Mouse (Mus musculus): ENCODE data around the gene Slc26a10. TPM values are rescaled to one million over a fixed set of nuclear protein-coding genes. Genes with fewer than 3 reads are reported as not detected.
A peak's percentile ranks its signal among the peaks of the same experiment; 100 is the strongest.

The Slc26a10 gene
- polyA plus RNA-seq, 1 experiment = 1.3 TPM

DNA sequence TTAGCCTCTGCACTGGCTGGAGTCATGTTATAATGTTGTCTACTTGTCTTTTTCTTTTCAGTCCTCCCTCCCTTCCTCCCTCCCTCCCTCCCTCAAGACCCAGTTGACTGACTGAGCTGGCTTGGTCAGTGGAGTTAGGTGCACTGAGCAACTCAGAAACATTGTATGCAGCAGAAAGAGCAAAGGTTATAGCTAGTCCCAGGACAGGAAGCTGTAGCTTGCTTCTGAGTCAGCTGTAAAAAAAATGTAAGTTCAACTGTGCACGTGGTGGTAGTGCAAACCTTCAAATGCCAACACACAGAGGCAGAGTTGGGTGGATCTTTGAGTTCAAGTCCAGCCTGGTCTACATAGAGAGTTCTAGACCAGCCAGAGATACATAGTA is 34.0 kb upstream of the Slc26a10 start:
- no peaks in the 10 kb centered on the region for H3K36me3 ChIP-seq (ENCODE audit: control insufficient read depth, insufficient read depth)
- H3K4me3 ChIP-seq = no peak overlapping the region
- no peak overlapping the region for H3ac ChIP-seq (ENCODE audit: control insufficient read depth, insufficient read length)
- H3K27me3 ChIP-seq (ENCODE audit: control insufficient read depth, insufficient read depth, insufficient read length) = no peaks in the 10 kb centered on the region
- no peaks in the 10 kb centered on the region for H3K79me2 ChIP-seq (ENCODE audit: control insufficient read depth, insufficient read depth)
- TF ChIP-seq POLR2AphosphoS2 (IDR thresholded peaks at IDR 0.05; ENCODE audit: insufficient read length, low read depth) = no peak
- TF ChIP-seq POLR2A (IDR thresholded peaks at IDR 0.05; ENCODE audit: insufficient read length, low read depth) = no peak
- TF ChIP-seq MYOD1 (IDR thresholded peaks at IDR 0.05; ENCODE audit: control insufficient read depth in 1 of 3, insufficient read length in 2 of 3, low read depth in 2 of 3) = no peak
- TF ChIP-seq E2F4 (IDR thresholded peaks at IDR 0.05; ENCODE audit: insufficient read depth) = no peak
- no peak for TF ChIP-seq TCF12 (IDR thresholded peaks at IDR 0.05; ENCODE audit: insufficient read depth, poor library complexity, severe bottlenecking)
- TF ChIP-seq TCF3 (IDR thresholded peaks at IDR 0.05; ENCODE audit: insufficient read length, low read depth) = no peak
- no peak for TF ChIP-seq REST (IDR thresholded peaks at IDR 0.05; ENCODE audit: insufficient read depth, insufficient read length)
- TF ChIP-seq MAX (IDR thresholded peaks at IDR 0.05; ENCODE audit: low read depth) = no peak
- TF ChIP-seq CEBPB (IDR thresholded peaks at IDR 0.05; ENCODE audit: insufficient read depth, poor library complexity, severe bottlenecking) = no peak
- TF ChIP-seq MYOG (IDR thresholded peaks at IDR 0.05; ENCODE audit: control insufficient read depth in 1 of 3, insufficient read depth in 1 of 3, insufficient read length in 2 of 3, low read depth in 2 of 3) = no peak
- TF ChIP-seq USF1 (IDR thresholded peaks at IDR 0.05; ENCODE audit: low read depth) = no peak
- no peak for TF ChIP-seq SRF (IDR thresholded peaks at IDR 0.05; ENCODE audit: control insufficient read depth, insufficient read length, low read depth)
- H3K4me2 ChIP-seq (ENCODE audit: low read depth) = no peak overlapping the region

- H3K27me3 ChIP-seq (ENCODE audit: control insufficient read depth, insufficient read depth, insufficient read length) = no peaks in the 10 kb centered on the region
- no peak overlapping the region for H3K4me3 ChIP-seq
- TF ChIP-seq CEBPB (IDR thresholded peaks at IDR 0.05; ENCODE audit: insufficient read depth, poor library complexity, severe bottlenecking) (no peak), POLR2AphosphoS2 (IDR thresholded peaks at IDR 0.05; ENCODE audit: insufficient read length, low read depth) (no peak), E2F4 (IDR thresholded peaks at IDR 0.05; ENCODE audit: insufficient read depth) (no peak), TCF3 (IDR thresholded peaks at IDR 0.05; ENCODE audit: insufficient read length, low read depth) (no peak), POLR2A (IDR thresholded peaks at IDR 0.05; ENCODE audit: insufficient read length, low read depth) (no peak), MYOD1 (IDR thresholded peaks at IDR 0.05; ENCODE audit: control insufficient read depth in 1 of 3, insufficient read length in 2 of 3, low read depth in 2 of 3) (no peak), REST (IDR thresholded peaks at IDR 0.05; ENCODE audit: insufficient read depth, insufficient read length) (no peak), SRF (IDR thresholded peaks at IDR 0.05; ENCODE audit: control insufficient read depth, insufficient read length, low read depth) (no peak), MAX (IDR thresholded peaks at IDR 0.05; ENCODE audit: low read depth) (no peak), USF1 (IDR thresholded peaks at IDR 0.05; ENCODE audit: low read depth) (no peak), TCF12 (IDR thresholded peaks at IDR 0.05; ENCODE audit: insufficient read depth, poor library complexity, severe bottlenecking) (no peak), MYOG (IDR thresholded peaks at IDR 0.05; ENCODE audit: control insufficient read depth in 1 of 3, insufficient read depth in 1 of 3, insufficient read length in 2 of 3, low read depth in 2 of 3) (no peak)
- no peak overlapping the region for H3K4me2 ChIP-seq (ENCODE audit: low read depth)
- H3K36me3 ChIP-seq (ENCODE audit: control insufficient read depth, insufficient read depth) = no peaks in the 10 kb centered on the region
- no peaks in the 10 kb centered on the region for H3K79me2 ChIP-seq (ENCODE audit: control insufficient read depth, insufficient read depth)
- no peak overlapping the region for H3ac ChIP-seq (ENCODE audit: control insufficient read depth, insufficient read length)
Observed at GRCm38 (mm10) chr10:127213704-127214421, 33.4 kb upstream of the Slc26a10 start.

DNA sequence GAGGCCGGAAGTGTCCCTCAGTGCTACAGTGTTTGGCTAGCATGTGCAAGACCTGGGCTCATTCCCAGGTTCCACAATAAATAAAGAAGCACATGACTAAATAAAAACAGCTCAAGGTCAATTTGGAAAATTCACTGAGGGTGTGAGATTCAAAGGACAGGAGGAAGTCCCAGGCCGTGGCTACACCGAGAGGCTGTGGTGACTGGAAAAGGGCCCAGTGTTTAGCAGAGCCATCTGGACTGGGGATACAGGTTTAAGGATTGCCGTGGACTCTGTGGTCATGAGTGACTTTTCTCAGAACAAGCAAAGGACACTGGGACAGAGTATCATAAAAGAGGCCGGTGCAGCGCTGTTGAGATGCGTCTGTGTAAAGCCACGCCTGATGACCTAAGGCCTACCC is 32.8 kb upstream of the Slc26a10 start:
- Histone ChIP-seq H3K36me3 (ENCODE audit: control insufficient read depth, insufficient read depth) (no peaks in the 10 kb centered on the region), H3ac (ENCODE audit: control insufficient read depth, insufficient read length) (no peak overlapping the region), H3K27me3 (ENCODE audit: control insufficient read depth, insufficient read depth, insufficient read length) (no peaks in the 10 kb centered on the region)

DNA sequence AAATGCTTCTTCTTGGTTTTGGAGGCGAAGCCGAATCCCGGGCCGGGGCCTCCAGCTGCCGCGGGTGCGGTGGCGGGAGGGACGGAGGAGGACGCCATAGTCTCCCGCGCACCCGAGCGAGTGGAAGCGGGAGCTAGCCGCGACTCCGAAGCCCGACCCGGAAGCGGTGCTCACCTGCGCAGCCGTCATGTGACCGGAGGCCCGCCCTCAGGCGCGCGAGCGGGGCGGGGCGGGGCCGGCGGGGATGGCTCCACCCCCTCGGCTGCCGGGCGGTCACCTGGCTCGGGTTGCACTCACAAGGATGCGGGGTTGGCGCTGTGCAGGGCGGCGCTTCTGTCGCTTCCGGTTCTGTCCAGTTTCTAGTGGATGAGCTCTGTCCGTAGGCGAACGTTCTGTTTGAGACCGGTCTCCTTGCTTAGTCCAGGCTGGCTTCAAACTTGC is 31.0 kb upstream of the Slc26a10 start, which contains the start of gene Pip4k2c:
Pip4k2c (minus strand) TSS at position 172 of the 441 bp plus-strand sequence.
- peak within 1 kb of the TSS; percentile 49 for H3K4me3 ChIP-seq
- H3K27me3 ChIP-seq (ENCODE audit: control insufficient read depth, insufficient read depth, insufficient read length) = no peaks in the 10 kb centered on the region
- peak; percentile 11 for TF ChIP-seq SRF (IDR thresholded peaks at IDR 0.05; ENCODE audit: control insufficient read depth, insufficient read length, low read depth)
- TF ChIP-seq MYOG (IDR thresholded peaks at IDR 0.05; ENCODE audit: control insufficient read depth in 1 of 3, insufficient read depth in 1 of 3, insufficient read length in 2 of 3, low read depth in 2 of 3) = peak in 2 of 3 experiments; percentile 32 to 40
- peak in 1 of 3 experiments; percentile 42 for TF ChIP-seq MYOD1 (IDR thresholded peaks at IDR 0.05; ENCODE audit: control insufficient read depth in 1 of 3, insufficient read length in 2 of 3, low read depth in 2 of 3)
- no peak for TF ChIP-seq TCF12 (IDR thresholded peaks at IDR 0.05; ENCODE audit: insufficient read depth, poor library complexity, severe bottlenecking)
- TF ChIP-seq MAX (IDR thresholded peaks at IDR 0.05; ENCODE audit: low read depth) = no peak
- peak; percentile 71 for TF ChIP-seq POLR2A (IDR thresholded peaks at IDR 0.05; ENCODE audit: insufficient read length, low read depth)
- TF ChIP-seq CEBPB (IDR thresholded peaks at IDR 0.05; ENCODE audit: insufficient read depth, poor library complexity, severe bottlenecking) = no peak
- TF ChIP-seq E2F4 (IDR thresholded peaks at IDR 0.05; ENCODE audit: insufficient read depth) = no peak
- TF ChIP-seq TCF3 (IDR thresholded peaks at IDR 0.05; ENCODE audit: insufficient read length, low read depth) = no peak
- peak; percentile 89 for TF ChIP-seq USF1 (IDR thresholded peaks at IDR 0.05; ENCODE audit: low read depth)
- TF ChIP-seq REST (IDR thresholded peaks at IDR 0.05; ENCODE audit: insufficient read depth, insufficient read length) = no peak
- TF ChIP-seq POLR2AphosphoS2 (IDR thresholded peaks at IDR 0.05; ENCODE audit: insufficient read length, low read depth) = peak; percentile 64
- H3ac ChIP-seq (ENCODE audit: control insufficient read depth, insufficient read length) = peak within 1 kb of the TSS; percentile 36
- peaks cover 11% of the 10 kb centered on the region for H3K36me3 ChIP-seq (ENCODE audit: control insufficient read depth, insufficient read depth)
- H3K4me2 ChIP-seq (ENCODE audit: low read depth) = peak within 1 kb of the TSS; percentile 81
- no peaks in the 10 kb centered on the region for H3K79me2 ChIP-seq (ENCODE audit: control insufficient read depth, insufficient read depth)

More for the DNA sequence above, 32.8 kb upstream of the Slc26a10 start:
- no peak for TF ChIP-seq CEBPB (IDR thresholded peaks at IDR 0.05; ENCODE audit: insufficient read depth, poor library complexity, severe bottlenecking)
- no peak for TF ChIP-seq MYOD1 (IDR thresholded peaks at IDR 0.05; ENCODE audit: control insufficient read depth in 1 of 3, insufficient read length in 2 of 3, low read depth in 2 of 3)
- TF ChIP-seq MYOG (IDR thresholded peaks at IDR 0.05; ENCODE audit: control insufficient read depth in 1 of 3, insufficient read depth in 1 of 3, insufficient read length in 2 of 3, low read depth in 2 of 3) = no peak
- no peak for TF ChIP-seq MAX (IDR thresholded peaks at IDR 0.05; ENCODE audit: low read depth)
- TF ChIP-seq POLR2AphosphoS2 (IDR thresholded peaks at IDR 0.05; ENCODE audit: insufficient read length, low read depth) = no peak
- no peak for TF ChIP-seq USF1 (IDR thresholded peaks at IDR 0.05; ENCODE audit: low read depth)
- no peak for TF ChIP-seq TCF12 (IDR thresholded peaks at IDR 0.05; ENCODE audit: insufficient read depth, poor library complexity, severe bottlenecking)
- no peak for TF ChIP-seq SRF (IDR thresholded peaks at IDR 0.05; ENCODE audit: control insufficient read depth, insufficient read length, low read depth)
- no peak for TF ChIP-seq REST (IDR thresholded peaks at IDR 0.05; ENCODE audit: insufficient read depth, insufficient read length)
- TF ChIP-seq TCF3 (IDR thresholded peaks at IDR 0.05; ENCODE audit: insufficient read length, low read depth) = no peak
- no peak for TF ChIP-seq POLR2A (IDR thresholded peaks at IDR 0.05; ENCODE audit: insufficient read length, low read depth)
- no peak for TF ChIP-seq E2F4 (IDR thresholded peaks at IDR 0.05; ENCODE audit: insufficient read depth)
- Histone ChIP-seq H3K79me2 (ENCODE audit: control insufficient read depth, insufficient read depth) (no peaks in the 10 kb centered on the region), H3K4me3 (no peak overlapping the region), H3K4me2 (ENCODE audit: low read depth) (no peak overlapping the region)

Measured in myocyte (in vitro differentiated cells).